Mouse (Mus musculus) kidney, adult 11 months (tissue): ENCODE results near the gene Shb.

ENCODE experiments used
- DNase-seq: peaks from one replicate; pipeline ENCODE4 v3.0.0; 2022

The Shb gene

GRCm38 (mm10) chr4:45532375-45532774 is at the start of gene Shb:
Shb (minus strand) TSS chr4:45532470.
- peak; percentile 88 for DNase-seq

- no peak for DNase-seq
Measured at GRCm38 (mm10) chr4:45581095-45581494, 48.8 kb upstream of the Shb start.

GRCm38 (mm10) chr4:45578554-45579370 is 46.5 kb upstream of the Shb start:
- DNase-seq, result peak; percentile 50

- no peak for DNase-seq
Measured at GRCm38 (mm10) chr4:45577631-45578030, 45.4 kb upstream of the Shb start.

- DNase-seq, result no peak
Measured at GRCm38 (mm10) chr4:45574614-45575169, 42.4 kb upstream of the Shb start.

- DNase-seq, result no peak
Measured at GRCm38 (mm10) chr4:45569521-45569920, 37.3 kb upstream of the Shb start.

GRCm38 (mm10) chr4:45558211-45558610 is 25.9 kb upstream of the Shb start:
- no peak for DNase-seq

- DNase-seq, result no peak
Measured at GRCm38 (mm10) chr4:45552571-45552970, 20.3 kb upstream of the Shb start.

- DNase-seq, result no peak
Measured at GRCm38 (mm10) chr4:45550970-45551369, 18.7 kb upstream of the Shb start.

- DNase-seq, result peak; percentile 40
Measured at GRCm38 (mm10) chr4:45549514-45549913, 17.2 kb upstream of the Shb start.

- no peak for DNase-seq
Measured at GRCm38 (mm10) chr4:45545851-45546250, 13.6 kb upstream of the Shb start.

GRCm38 (mm10) chr4:45543481-45544051 is 11.3 kb upstream of the Shb start:
- DNase-seq, result no peak

GRCm38 (mm10) chr4:45540151-45540933 is 8.1 kb upstream of the Shb start:
- no peak for DNase-seq

GRCm38 (mm10) chr4:45539187-45539586 is 6.9 kb upstream of the Shb start:
- DNase-seq, result no peak

GRCm38 (mm10) chr4:45533436-45533940 is 1.2 kb upstream of the Shb start:
- DNase-seq, result no peak

GRCm38 (mm10) chr4:45530662-45531542 is 1.4 kb downstream of the Shb start:
- peak; percentile 97 for DNase-seq

GRCm38 (mm10) chr4:45529986-45530597 is 2.2 kb downstream of the Shb start:
- DNase-seq, result no peak

GRCm38 (mm10) chr4:45529201-45529985 is 2.9 kb downstream of the Shb start:
- no peak for DNase-seq

GRCm38 (mm10) chr4:45528355-45529198 is 3.7 kb downstream of the Shb start:
- DNase-seq, result no peak
